Mouse (Mus musculus) lung, postnatal 25 days (tissue): ENCODE data around the gene Coq3.

Experiments used
- DNase-seq: peaks from one replicate; pipeline ENCODE4 v3.0.0; 2022; ENCODE audit warnings: low spot score

Coq3 gene

DNA sequence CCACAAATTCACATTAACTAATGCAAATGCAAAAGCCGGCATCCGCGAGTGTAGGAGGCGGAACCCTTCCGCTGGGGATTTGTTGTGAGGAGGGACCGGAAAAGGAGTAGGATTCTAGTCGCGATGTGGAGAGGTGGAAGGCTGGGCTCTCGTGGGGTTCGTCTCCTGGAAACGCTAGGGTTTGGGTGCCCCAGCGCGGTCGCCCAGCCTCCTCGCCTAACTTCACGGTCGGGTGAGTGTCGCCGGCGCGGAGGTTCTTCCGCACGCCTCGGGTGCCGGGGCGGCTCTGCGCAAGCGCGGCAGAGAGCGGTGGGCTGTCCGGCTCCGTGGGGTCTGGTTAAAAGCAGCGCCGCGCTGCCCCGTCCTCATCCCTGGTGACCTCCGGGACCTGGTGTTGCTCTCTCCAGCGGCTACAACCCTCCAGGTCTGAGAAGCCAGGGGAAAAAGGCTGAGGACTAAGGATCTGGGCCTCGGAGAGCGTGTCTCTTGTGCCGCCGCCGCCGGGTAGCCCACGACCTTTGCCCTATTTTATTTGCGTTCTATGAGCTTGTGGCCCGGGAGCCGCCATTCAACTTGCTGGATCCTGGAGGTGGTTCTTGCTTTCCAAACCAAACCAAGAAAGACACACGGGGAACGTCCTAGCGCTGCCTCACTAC lies at the start of gene Coq3:
TSS of gene Coq3 (plus strand) at position 109 of the 656 bp plus-strand sequence.
- peak; percentile 74 for DNase-seq

GRCm38 (mm10) chr4:21832844-21833243 lies 46.6 kb upstream of the Coq3 start:
- no peak for DNase-seq

GRCm38 (mm10) chr4:21847481-21848286 lies 31.8 kb upstream of the Coq3 start, which contains the start of gene Pnisr:
Gene Pnisr, plus strand, starts transcription at chr4:21847583.
- peak; percentile 96 for DNase-seq

DNA sequence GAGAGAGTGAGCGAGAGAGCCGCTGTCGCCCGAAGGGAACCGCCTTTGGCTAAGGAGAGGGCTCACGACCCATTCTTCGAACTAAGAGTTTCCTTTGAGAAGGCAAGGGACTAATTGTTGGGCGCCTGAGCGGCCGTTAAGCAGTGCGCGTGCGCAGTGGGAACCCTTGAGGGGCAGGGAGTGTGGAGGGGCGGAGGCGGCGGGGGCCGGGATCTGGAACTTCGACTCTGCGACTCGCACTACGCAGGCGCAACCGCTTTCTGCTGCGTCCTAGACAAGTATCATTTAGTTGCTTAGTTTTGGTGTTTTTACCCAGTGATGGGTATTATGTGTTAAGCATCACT lies 31.2 kb upstream of the Coq3 start:
- DNase-seq: peak; percentile 89

DNA sequence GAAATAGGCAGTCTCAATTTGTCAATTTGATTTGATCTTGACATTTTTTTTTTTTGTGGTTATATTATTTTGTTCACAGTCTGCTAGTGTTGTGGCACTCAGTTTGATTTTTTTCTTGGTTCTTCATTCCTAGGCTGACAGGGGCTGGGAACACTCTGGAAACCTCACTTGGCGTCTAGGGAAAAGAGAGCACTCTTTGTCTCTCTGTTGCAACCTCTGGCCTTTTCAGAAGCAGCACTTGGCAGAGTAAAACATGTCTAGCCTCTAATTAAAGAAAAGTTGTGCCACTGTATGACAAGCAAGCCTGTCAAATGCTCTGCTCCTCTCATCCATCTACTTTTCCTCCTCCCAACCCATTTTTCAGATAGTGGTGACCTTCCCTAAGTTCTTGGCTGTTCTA lies 22.0 kb upstream of the Coq3 start:
- DNase-seq: no peak

GRCm38 (mm10) chr4:21865226-21865625 lies 14.2 kb upstream of the Coq3 start:
- no peak for DNase-seq

- no peak for DNase-seq
These were observed 697 bp upstream of the Coq3 start for GRCm38 (mm10) chr4:21878776-21879175.

DNA sequence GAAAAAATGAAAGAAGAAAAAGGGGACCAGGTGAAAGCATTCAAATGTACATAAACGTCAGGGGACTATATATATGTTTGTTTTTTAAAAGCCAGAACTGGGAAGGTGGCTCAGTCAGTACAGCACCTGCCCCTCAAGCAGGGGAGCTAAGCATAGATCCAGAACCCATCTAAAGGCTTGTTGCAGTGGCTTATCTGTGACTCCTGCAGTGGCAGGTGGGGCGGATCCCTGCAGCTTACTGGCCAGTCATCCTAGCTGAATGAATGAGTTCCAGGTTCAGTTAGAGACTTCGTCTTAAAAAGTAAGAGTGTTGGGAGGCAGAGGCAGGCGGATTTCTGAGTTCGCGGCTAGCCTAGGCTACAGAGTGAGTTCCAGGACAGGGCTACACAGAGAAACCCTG lies 3.3 kb downstream of the Coq3 start:
- DNase-seq: no peak

DNA sequence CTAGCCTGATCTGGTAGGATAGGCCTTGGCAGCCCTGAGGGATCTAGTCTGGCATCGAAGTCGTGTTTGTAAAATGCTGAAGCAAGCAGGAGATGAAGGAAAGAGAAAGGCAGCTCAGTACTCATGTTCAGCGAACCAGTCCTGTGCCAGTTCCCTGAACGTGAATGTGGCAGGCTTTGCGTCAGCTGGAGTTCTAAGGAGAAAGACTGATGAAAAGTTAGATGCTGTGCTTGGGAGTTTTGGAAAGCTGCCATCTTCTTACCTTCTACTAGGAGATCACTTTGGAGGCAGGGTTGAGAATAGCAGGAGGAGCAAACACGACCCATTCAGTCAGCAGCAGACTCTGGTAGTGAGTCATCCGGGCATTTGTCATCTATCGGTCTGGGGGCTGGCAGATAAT lies 6.4 kb downstream of the Coq3 start:
- no peak for DNase-seq

DNA sequence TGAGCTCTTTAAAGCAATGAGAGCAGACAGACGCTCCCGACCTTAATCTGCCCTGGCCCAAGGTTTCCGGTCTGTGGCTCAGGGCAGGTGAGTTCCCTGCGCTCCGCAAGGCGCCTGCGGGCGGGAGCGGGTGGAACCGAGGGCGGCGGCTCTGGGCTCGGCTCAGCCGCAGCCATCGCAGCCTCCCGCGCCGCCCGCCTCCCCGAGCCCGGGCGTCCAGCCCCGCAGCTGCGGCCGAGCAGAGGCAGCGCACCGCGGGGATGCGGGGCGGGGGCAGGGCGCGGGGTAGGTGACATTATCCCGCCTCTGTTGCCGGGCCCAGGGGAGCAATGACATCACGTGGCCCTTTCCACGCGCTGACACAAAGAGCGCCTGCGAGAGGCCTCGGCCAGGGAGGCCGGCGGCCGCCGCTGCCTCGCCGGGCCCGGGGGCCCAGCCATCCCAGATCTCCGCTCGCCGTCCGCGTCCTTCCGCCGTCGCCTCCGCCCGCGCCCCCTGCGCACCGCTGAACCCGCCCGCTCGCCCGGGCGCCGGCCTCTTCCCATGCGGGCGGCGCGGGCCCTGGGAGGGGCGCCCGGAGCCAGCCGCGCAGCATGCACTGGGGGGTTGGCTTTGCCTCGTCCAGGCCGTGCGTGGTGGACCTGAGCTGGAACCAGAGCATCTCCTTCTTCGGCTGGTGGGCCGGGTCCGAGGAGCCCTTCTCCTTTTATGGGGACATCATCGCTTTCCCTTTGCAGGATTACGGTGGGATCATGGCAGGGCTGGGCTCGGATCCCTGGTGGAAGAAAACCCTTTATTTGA lies 51.7 kb downstream of the Coq3 start, which contains the start of gene Faxc:
TSS of gene Faxc (plus strand) at position 359 of the 801 bp plus-strand sequence.
- peak; percentile 7 for DNase-seq

GRCm38 (mm10) chr4:21931772-21932630 lies 52.5 kb downstream of the Coq3 start:
- no peak for DNase-seq

GRCm38 (mm10) chr4:21935378-21935777 lies 55.9 kb downstream of the Coq3 start:
- DNase-seq: no peak

- DNase-seq: no peak
These were observed 57.0 kb downstream of the Coq3 start for GRCm38 (mm10) chr4:21936424-21936823.

DNA sequence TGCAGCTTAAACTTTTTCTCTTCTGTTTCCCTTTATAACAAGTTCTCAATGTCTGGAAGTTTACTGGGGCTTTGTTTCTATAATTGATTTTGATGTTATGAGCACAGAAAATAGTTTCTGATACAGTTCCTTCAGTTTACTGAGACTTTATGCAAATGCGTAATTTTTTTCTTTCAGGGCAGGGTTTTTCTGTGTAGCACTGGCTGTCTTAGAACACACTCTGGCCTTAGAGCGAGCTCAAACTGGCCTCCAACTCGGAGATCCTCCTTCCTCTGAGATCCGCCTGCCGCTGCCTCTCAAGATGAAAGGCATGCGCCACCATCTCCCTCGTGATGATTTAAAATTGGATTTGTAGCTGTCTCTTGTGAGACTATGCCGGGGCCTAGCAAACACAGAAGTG lies 58.4 kb downstream of the Coq3 start:
- no peak for DNase-seq

DNA sequence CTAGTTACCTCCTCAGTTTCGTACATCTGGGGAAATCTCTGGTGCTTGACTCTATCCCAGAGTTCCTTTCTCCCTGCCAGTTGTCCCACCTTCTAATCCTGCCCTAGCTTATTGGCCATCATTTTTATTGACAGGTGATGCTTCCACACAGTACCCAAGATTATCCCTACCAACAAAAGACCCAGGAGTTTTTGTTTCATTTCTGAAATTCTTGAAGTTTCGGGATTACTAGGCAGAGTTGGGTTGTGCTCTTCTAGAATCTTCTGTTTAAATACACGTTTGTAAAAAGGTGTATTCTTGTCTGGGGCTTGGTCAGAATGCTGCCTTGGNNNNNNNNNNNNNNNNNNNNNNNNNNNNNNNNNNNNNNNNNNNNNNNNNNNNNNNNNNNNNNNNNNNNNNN lies 65.2 kb downstream of the Coq3 start:
- no peak for DNase-seq

- DNase-seq: no peak
These were observed 72.0 kb downstream of the Coq3 start for GRCm38 (mm10) chr4:21951444-21951843.

GRCm38 (mm10) chr4:21952255-21952654 lies 72.8 kb downstream of the Coq3 start:
- no peak for DNase-seq

DNA sequence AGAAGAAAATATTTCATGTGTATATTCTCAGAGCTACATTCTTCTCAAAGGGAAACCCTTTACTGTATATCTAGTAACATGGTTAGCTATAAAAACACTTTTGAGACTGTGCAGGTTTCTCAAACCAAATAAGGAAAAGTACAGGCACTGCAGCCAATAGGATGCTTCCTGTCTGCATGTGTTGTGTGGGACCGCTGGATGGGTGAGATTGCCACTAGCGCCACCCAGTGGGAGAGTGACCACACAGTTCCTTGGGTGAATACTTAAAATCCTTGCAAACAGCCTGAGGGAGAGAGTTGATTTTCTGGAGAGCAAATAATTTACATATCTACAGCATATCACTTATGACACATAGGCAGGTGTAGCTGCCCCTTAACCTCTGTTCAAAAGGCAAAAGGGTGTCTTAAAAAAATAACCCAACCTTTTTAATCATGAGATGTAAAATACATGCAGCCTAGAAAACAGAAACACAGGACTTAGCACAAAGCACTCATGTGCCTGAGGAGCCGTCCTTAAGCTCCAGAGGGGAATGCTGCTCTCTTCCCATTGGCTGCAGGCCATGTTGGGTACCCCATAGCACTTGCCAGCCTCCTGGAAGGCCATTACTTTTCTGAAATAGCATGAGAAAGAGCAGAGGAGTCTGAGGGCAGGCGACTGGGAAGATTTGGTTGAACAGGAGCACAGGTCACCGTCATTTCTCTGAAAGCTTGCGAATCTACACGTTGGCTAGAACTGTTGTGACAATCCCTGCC lies 78.3 kb downstream of the Coq3 start:
- peak; percentile 14 for DNase-seq
